Mouse (Mus musculus): ENCODE measurements around the gene Cldn18. TPM values are rescaled to one million over a fixed set of nuclear protein-coding genes. Genes with fewer than 3 reads are reported as not detected.

The Cldn18 gene
- polyA plus RNA-seq, 1 experiment: not detected

GRCm38 (mm10) chr9:99660756-99661155 lies 56.3 kb downstream of the Cldn18 start:
- Histone ChIP-seq H3K36me3 (ENCODE audit: control insufficient read depth, insufficient read depth, low read length, poor library complexity, severe bottlenecking) (no peaks in the 10 kb centered on the region), H3K27ac (ENCODE audit: insufficient read depth, low read length) (no peak overlapping the region), H3K27me3 (ENCODE audit: control insufficient read depth, insufficient read depth, low read length, poor library complexity, severe bottlenecking) (no peaks in the 10 kb centered on the region), H3K4me1 (ENCODE audit: control insufficient read depth, insufficient read depth, low read length) (peaks cover 1% of the 10 kb centered on the region), H3K9ac (ENCODE audit: low read depth, poor library complexity, severe bottlenecking) (no peak overlapping the region), H3K4me3 (ENCODE audit: low read depth, low read length) (no peak overlapping the region), H3K9me3 (replicated peaks; ENCODE audit: control insufficient read depth, insufficient read depth, low read length, poor library complexity, severe bottlenecking) (no peaks in the 10 kb centered on the region)
- no peak for TF ChIP-seq EP300 (IDR thresholded peaks at IDR 0.05; ENCODE audit: insufficient read depth, low read depth, low read length)
- TF ChIP-seq POLR2A (IDR thresholded peaks at IDR 0.05; ENCODE audit: insufficient read depth, low read length): no peak
- TF ChIP-seq CTCF (IDR thresholded peaks at IDR 0.05; ENCODE audit: low read depth, low read length): no peak

- Histone ChIP-seq H3K36me3 (ENCODE audit: control insufficient read depth, insufficient read depth, low read length, poor library complexity, severe bottlenecking) (no peaks in the 10 kb centered on the region), H3K4me1 (ENCODE audit: control insufficient read depth, insufficient read depth, low read length) (no peaks in the 10 kb centered on the region), H3K9me3 (replicated peaks; ENCODE audit: control insufficient read depth, insufficient read depth, low read length, poor library complexity, severe bottlenecking) (no peaks in the 10 kb centered on the region), H3K27ac (ENCODE audit: insufficient read depth, low read length) (no peak overlapping the region), H3K4me3 (ENCODE audit: low read depth, low read length) (no peak overlapping the region), H3K9ac (ENCODE audit: low read depth, poor library complexity, severe bottlenecking) (no peak overlapping the region), H3K27me3 (ENCODE audit: control insufficient read depth, insufficient read depth, low read length, poor library complexity, severe bottlenecking) (no peaks in the 10 kb centered on the region)
- TF ChIP-seq POLR2A (IDR thresholded peaks at IDR 0.05; ENCODE audit: insufficient read depth, low read length): no peak
- no peak for TF ChIP-seq CTCF (IDR thresholded peaks at IDR 0.05; ENCODE audit: low read depth, low read length)
- no peak for TF ChIP-seq EP300 (IDR thresholded peaks at IDR 0.05; ENCODE audit: insufficient read depth, low read depth, low read length)
Observed at GRCm38 (mm10) chr9:99646102-99646501, 71.0 kb downstream of the Cldn18 start.

- H3K9ac ChIP-seq (ENCODE audit: low read depth, poor library complexity, severe bottlenecking): no peak overlapping the region
- H3K4me1 ChIP-seq (ENCODE audit: control insufficient read depth, insufficient read depth, low read length): no peaks in the 10 kb centered on the region
- no peaks in the 10 kb centered on the region for H3K9me3 ChIP-seq (replicated peaks; ENCODE audit: control insufficient read depth, insufficient read depth, low read length, poor library complexity, severe bottlenecking)
- no peak overlapping the region for H3K27ac ChIP-seq (ENCODE audit: insufficient read depth, low read length)
- no peaks in the 10 kb centered on the region for H3K27me3 ChIP-seq (ENCODE audit: control insufficient read depth, insufficient read depth, low read length, poor library complexity, severe bottlenecking)
- H3K36me3 ChIP-seq (ENCODE audit: control insufficient read depth, insufficient read depth, low read length, poor library complexity, severe bottlenecking): no peaks in the 10 kb centered on the region
- TF ChIP-seq CTCF (IDR thresholded peaks at IDR 0.05; ENCODE audit: low read depth, low read length) (no peak), EP300 (IDR thresholded peaks at IDR 0.05; ENCODE audit: insufficient read depth, low read depth, low read length) (no peak), POLR2A (IDR thresholded peaks at IDR 0.05; ENCODE audit: insufficient read depth, low read length) (no peak)
- no peak overlapping the region for H3K4me3 ChIP-seq (ENCODE audit: low read depth, low read length)
Observed at GRCm38 (mm10) chr9:99645416-99645815, 71.7 kb downstream of the Cldn18 start.

GRCm38 (mm10) chr9:99639957-99640356 lies 77.1 kb downstream of the Cldn18 start:
- TF ChIP-seq EP300 (IDR thresholded peaks at IDR 0.05; ENCODE audit: insufficient read depth, low read depth, low read length): no peak
- TF ChIP-seq POLR2A (IDR thresholded peaks at IDR 0.05; ENCODE audit: insufficient read depth, low read length): no peak
- TF ChIP-seq CTCF (IDR thresholded peaks at IDR 0.05; ENCODE audit: low read depth, low read length): no peak
- Histone ChIP-seq H3K27ac (ENCODE audit: insufficient read depth, low read length) (no peak overlapping the region), H3K4me3 (ENCODE audit: low read depth, low read length) (no peak overlapping the region), H3K9me3 (replicated peaks; ENCODE audit: control insufficient read depth, insufficient read depth, low read length, poor library complexity, severe bottlenecking) (no peaks in the 10 kb centered on the region), H3K36me3 (ENCODE audit: control insufficient read depth, insufficient read depth, low read length, poor library complexity, severe bottlenecking) (no peaks in the 10 kb centered on the region), H3K27me3 (ENCODE audit: control insufficient read depth, insufficient read depth, low read length, poor library complexity, severe bottlenecking) (no peaks in the 10 kb centered on the region), H3K9ac (ENCODE audit: low read depth, poor library complexity, severe bottlenecking) (no peak overlapping the region), H3K4me1 (ENCODE audit: control insufficient read depth, insufficient read depth, low read length) (no peaks in the 10 kb centered on the region)

Other genes starting within 250 kb of the Cldn18 start
- gene Armc8, start 148.4 kb downstream of the Cldn18 start, polyA plus RNA-seq (2011; ENCODE audit: insufficient read depth, insufficient read length, low read depth, missing spikeins): 43.8 and 48.2 TPM in 2 replicates
- gene Dbr1, start 141.5 kb downstream of the Cldn18 start, polyA plus RNA-seq (2011; ENCODE audit: insufficient read depth, insufficient read length, low read depth, missing spikeins): 22.7 and 32.9 TPM in 2 replicates
- not detected in 2 replicates for gene A4gnt, start 104.8 kb downstream of the Cldn18 start, polyA plus RNA-seq (2011; ENCODE audit: insufficient read depth, insufficient read length, low read depth, missing spikeins)
- gene Dzip1l, start 87.8 kb downstream of the Cldn18 start, polyA plus RNA-seq (2011; ENCODE audit: insufficient read depth, insufficient read length, low read depth, missing spikeins): 13.5 and 14.8 TPM in 2 replicates
- not detected in 2 replicates for gene Sox14, start 158.9 kb upstream of the Cldn18 start, polyA plus RNA-seq (2011; ENCODE audit: insufficient read depth, insufficient read length, low read depth, missing spikeins)